Mouse (Mus musculus): Measurements from ENCODE around the gene Aftph.

Gene Aftph

DNA sequence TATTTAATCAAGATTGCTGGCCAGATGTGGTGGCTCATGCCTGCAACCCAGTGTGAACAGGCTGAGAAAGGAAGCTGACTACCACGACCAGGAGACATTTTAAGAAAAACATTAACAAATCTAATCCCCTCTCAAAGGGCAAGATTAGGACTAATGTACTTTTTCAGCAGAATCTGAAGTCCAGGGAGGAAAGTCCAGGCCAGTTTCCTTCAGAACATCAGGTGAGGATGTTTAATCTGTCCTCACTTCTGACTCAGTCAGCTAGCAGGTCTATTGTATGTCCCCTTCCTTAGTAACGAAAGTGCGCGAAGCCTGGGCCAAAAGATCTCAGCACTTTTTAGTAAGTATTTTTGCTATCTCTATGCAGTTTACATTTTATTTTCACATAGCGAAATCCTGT lies 17.8 kb downstream of the Aftph start:
- DNase-seq = no peak

DNA sequence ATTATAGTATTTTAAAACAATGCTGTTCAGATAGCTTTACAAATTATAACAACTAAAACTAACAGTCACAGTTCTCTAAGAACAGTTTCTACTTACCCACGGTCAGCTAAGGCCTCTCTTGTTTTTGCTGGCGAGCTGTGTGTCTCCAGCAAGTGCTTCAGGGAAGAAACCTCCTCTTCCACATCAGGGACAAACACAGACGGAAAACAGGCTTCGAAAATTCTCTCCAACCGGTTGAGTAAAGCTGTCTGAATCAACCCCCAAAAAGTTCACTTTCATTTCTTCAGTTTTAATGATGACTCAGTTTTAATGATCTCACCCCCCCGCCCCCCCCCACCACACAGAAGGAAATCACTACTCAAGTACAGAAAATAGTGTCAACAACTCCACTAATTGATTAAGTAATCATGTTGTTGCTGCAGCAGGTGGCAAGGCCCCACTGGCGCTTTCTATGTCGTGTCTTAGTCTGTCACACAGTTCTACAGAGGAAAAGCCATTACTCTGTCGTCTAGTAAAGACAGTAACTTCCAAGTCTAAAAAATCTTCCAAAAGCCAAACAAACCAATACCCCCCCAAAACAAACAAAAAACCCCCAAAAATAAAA lies 29.2 kb downstream of the Aftph start:
- no peak for DNase-seq

DNA sequence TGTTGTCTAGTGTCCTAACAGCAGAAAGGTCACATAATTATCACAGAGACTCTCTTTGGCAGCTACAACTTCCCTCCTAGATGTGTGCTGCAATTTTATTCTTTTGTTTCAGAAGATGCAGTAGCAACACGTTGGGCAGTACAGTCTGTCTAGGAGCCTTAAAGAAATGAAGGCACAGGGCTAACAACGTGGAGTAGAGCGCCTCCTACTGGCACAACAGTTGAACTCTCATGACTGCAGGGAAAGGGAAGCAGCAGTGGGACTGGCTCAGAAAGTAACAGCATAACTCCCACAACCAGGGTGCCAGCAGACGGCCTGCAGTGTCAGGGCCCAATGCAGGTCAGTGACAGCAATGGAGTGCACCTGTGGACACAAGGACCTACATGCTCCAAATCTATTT lies 50.4 kb downstream of the Aftph start:
- DNase-seq = peak; percentile 80

DNA sequence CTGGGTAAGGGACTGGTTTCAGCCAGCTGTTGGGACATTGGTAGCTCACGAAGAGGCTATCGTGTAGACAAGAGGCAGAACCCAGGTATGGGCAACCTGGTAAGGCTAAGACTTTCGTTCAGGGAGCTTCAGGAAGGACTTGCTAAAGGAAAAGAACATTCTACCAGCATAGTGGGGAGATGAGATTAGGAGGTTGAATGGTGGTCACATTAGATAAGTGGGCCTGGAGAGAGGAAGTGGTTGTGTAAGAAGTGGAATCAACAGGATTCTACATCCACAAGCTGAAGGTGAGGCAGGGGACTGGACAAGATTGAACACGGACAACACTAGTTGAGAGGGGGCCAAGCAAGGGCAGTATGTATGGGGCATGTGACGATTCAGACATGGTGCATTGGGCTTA lies 59.7 kb downstream of the Aftph start:
- no peak for DNase-seq

DNA sequence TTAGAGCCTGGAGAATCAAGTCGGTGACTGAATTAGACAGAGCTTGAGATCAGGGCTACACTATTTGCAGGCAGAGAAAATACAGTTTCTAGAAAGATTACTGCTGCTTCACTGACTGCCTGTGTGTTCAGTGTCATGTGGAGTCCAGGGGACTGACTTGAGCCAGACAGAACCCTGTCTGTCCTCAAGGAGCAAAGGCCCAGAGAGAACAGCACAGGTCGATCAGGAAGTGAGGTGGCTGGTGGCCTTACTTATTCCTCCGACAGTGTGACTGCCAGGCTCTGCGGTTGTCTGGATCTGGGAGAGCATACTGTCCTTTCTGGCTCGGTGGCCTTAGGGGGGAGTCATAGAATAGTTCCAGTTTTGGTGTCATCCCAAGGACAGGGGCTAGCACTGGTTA lies 60.6 kb downstream of the Aftph start:
- no peak for DNase-seq

DNA sequence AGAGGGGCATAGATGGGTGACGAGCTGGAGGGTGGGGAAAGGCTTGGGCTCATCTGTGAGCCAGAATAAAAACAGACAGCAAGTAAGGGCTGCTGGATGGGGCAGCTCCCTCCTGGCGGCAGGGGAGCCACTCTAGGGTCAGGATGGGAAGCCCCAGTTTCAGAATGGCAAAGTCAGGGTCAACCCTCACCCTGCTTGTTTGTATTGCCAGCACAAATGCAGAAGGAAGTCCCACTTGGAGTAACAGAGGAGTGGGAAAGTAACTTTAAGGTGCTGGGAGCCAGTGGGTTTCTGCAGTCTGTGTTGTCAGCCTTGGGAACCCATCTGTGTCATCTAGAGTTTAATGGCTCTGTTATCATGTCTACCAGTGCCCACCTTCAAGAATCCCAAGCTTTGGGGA lies 62.0 kb downstream of the Aftph start:
- DNase-seq = no peak

DNA sequence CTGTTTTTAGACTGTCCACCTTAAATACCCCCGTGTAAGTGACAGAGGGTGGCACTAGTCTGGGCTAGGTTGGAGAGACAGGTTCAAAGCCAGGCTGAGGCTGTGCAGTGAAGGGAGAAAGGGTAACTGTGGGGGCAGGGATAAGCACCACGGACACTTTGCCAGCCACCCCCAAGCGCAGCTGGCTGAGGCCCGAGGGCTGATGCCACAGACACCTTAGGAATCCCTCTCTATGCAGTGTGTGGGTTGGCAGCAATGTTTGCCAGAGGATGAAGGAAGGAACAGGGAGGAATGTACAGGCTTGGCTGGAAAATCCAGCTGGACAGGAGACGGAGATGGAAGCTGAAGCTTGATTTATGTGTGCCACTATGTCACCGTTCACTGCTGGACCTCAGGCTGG lies 68.9 kb downstream of the Aftph start:
- DNase-seq = no peak

DNA sequence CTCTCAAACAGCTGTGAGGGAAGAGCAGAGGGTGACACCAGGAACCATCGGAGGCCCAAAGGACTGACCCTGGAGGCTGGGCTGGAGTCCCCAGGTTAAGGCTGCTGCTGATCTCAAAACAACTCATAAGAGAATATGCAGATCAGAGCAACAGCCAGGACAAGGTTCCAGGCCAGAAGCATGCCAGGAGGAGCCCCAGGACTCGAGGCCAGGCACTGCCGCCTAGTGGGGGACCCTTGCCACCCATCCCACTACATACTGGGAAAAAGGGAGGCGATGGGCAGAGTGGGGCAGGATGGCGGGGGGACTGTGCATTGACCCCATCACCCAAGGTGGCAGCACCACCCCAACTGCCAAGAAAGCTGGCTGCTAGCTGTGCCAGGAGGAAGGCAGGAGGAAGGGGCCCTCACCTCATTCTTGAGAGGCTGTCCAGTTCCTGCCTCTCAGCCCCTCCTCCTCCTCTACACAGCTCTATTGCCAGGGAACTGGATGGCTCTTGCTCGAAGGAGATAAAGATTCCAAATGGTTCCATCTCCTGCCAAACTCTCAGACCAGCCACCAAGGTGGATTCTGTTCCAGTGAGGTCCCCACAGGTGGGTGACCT lies 69.5 kb downstream of the Aftph start:
- DNase-seq = peak; percentile 36

DNA sequence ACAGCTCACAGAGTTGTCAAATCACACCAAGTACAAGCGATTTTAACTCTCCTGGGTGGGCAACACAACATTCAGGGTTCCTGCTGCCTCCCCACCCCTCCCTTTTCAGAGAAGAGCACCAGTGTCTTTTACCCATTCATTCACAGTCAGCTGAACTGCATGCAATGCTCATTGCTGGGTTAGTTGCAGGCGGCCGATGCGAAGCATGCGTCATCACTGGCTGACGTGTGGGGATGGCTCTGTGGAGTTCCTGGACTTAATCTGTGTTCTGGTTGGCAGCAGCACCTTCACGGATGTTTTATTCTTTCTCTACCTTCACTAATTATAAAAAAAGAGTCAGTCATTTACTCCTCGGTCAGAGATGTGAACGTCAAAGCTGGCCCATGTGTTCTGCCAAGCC lies 76.5 kb downstream of the Aftph start:
- DNase-seq = no peak

DNA sequence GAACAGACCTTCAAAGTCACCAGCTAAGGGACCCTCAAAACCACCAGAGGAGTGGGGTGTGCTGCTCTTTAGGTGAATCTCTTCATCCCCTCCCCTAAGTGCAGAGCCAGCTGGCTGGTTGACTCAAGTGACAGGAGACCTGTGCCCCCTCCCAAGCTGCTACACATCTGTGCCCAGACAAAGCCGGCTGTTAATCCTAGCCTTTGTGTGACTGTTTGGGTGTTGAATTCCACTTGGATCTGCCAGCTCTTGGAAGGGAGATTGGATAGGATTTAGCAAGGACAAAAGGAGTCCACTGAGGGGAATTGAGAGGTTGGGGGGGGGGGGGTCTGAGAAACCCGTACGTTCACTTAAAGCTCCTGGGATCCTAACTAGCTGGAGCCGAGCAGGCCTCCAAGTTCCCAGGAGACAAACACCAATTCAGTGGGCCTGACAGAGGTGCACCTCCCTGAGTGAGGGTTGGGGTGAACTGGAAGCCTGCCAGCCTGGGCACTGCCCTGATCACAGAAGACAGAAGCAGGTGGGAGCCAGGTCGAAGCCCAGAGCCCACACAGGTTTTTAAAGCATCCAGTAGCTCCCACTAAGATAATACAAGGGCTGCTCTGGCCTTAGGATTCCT lies 77.7 kb downstream of the Aftph start:
- no peak for DNase-seq

DNA sequence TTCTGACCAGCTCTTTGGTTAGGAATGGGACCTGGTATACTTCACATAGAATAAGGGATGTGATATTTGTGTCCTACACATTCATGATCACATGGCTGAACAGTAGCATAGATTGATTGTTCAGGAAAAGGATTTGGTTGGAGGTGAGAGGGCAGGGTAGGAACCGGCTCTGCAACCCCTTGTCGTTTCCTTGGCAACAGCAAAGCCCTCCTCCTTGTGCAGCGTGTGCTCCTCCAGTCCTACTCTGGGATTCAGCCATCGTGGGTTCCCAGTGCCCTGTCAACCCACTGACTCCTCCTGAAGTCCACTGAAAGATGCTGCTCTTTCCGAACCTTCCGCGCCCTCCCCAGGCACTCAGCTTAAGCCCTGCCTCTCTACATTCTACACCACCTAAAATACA lies 78.6 kb downstream of the Aftph start:
- no peak for DNase-seq

DNA sequence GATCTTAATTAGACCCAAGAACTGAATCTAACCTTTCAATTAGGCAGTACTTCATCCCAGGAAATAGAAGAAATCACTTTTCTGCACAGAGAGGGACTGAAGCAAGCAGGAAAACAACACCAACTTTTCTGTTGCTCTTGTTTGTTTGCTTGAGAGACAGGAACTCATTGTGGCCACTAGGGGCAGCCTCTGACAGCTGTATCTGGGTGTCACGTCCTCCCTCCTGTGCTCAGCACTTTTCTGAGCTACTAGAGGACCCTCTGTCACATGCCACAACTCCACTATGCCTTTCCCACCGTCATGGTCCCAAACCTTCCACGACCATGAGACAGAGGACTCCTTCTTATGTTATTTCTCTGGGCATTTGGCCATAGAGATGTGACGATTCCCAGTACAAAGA lies 79.7 kb downstream of the Aftph start:
- peak; percentile 71 for DNase-seq

DNA sequence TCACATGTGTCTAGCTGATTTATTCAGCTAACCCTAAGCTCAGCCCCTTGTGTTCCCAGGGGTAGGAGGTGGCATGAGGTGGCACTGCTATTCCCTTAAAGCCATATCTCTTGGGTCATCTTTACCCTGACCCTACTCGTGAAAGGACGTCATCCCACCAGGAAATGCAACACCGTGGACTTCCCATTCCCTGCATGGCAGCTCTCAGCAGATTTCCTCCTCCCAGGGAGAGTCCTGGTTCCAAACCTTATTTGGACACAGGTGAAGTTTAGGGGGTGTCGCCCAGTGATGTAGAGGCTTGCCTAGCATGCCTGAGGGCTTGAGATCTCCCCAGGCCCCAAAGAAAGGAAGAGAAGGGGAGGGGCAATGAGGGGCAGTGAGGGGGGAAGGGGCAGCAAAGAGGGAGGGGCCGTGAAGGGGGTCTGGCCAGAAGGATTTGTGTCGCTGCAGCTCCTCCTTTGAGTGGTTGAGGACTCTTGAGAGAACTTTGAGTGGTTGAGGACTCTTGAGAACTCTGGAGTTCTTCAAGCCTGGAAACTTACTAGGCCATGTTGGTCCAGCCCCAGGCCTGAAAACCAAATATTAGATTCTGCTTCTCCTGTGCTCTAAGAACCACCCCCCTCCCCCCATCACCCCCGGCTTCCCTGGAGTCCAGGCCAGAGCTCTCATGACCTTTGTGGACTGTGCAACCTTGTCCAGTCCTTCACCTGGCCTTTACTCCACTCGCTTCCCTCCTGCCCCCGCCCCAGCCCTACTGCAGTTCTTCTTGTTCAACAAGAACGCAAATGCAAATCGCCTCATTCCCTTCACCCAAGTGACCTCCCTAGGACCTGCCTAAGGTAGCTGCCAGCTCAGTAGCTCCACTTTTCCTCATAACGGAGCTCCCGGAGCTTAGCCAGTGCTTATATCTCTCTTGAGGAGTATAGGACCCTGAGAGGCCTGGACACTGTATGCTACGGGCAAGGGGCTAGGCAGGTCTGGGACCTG lies 81.0 kb downstream of the Aftph start:
- peak; percentile 65 for DNase-seq

DNA sequence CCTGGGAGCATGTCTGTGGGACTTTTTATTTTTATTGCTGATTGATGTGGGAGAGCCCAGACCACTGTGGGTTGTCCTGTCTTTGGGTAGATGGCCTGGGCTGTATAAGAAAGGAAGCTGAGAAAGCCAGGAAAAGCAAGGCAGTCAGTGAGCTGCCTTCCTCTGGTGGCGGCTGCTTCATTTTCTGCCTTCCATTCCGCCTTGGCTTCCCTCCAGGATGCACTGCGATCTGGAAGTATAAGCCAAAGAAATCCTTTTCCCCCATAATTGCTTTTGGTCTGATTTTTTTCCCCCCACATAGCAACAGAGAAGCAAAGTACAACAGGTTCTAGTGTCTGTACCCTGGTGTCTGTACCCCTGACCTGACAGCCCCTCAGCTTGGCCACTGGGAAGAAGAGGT lies 82.3 kb downstream of the Aftph start:
- peak; percentile 63 for DNase-seq

DNA sequence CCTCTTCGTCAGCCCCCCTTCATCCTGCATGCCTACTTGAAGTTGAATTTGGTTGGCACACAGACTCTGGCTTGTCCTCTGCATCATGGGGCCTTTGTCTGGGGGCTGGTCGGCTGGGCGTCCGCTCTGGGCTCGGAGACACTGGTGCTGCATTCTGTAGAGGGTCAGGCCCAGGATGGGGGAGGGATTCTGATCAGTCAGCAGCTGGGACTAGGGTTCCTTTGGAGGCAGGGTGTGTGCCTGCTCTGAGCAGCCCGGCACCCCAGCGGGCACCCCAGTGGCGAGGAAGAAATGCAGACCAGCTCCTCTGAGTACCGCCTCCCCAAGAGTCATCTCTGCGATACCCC lies 84.7 kb downstream of the Aftph start:
- DNase-seq = peak; percentile 18

DNA sequence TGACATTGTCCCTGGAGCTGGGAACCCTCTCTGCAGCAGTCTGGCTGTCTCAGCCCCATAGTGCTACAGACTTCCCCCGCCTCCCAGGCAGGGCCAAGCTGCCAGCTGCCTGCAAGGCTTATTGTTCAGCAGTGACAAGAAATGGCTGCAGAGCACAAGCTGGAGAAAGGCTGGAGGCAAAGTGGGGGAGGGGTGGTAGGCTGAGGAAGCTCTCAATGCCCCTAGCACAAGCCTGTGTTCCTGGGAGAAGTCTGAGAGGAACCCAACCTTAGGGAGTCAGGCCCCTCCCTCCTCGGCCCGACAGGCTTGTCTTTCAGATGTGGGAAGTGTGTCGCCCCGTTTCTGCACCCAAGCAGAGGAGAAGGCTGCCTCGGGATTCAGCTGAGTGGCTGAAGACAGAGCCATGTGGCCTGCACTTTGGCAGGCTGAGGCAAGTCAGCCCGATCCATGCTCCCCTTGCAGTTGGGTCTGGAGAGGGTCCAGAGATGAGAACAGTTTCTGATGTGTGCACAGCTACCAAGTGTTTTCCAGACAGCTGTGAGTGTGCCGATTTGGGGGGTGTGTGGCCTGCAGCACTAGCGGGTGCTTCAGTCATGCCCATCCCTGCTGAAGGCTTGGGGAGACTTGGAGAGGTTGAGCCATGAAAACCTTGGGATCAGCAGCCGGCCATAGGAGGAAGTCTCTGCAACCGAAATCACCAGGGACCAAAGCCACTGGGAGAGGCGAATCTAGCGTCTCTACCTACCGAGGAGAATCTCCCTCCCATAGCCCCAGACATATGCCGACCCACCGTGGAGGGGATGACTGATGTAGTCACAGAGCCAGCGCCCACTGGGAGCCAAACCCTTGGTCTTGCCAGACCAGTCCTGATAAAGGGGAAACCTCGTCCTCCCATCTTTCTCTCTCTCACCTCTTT lies 85.3 kb downstream of the Aftph start:
- peak; percentile 84 for DNase-seq

DNA sequence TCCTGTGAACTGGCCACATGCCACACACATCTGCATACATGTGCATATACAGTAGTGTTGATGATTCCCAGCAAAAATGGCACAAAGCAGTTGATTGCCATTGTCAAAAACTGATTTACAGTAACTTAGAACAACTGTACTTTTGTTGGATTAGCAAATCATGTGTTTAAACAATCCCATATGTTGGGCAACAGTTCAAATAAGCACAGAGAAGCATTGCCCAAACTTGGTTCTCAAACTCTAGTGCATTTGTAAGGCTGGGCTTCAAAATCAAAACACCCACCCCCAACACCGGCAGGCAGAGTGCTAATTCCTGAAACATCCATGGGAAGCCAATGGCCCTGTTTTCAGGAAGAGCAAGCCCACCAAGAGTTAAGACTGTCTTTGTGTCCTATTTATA lies 90.2 kb downstream of the Aftph start:
- peak; percentile 29 for DNase-seq

DNA sequence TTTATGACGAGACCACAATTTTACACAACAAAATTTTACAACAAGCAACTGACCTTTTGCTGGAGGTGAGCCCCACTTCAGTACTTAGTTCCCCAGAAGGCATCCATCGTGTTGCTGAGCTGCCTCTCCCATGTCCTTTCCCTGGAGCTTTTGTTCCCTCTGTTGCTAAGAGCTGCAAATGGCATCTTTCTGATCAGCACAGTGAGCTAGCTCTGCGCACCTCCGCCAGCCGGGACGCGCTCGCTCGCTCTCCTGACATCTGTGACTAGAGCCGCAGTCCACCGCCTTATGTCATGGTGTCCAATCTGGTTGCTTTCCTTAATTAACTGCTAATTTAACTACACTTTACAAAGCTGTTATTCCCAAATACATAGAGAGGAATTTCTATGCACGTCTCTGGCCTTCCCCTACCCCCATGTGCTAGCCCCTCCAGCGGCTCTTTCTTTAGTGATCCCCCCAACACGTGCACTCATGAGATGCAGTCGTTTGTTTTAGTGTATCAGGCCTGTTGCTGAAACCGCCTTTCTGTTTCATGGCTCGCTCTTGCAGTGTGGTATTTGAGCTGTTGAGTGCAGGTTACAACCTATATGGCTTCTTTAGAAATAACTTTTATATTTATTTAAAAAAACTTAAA lies 91.3 kb downstream of the Aftph start:
- no peak for DNase-seq

DNA sequence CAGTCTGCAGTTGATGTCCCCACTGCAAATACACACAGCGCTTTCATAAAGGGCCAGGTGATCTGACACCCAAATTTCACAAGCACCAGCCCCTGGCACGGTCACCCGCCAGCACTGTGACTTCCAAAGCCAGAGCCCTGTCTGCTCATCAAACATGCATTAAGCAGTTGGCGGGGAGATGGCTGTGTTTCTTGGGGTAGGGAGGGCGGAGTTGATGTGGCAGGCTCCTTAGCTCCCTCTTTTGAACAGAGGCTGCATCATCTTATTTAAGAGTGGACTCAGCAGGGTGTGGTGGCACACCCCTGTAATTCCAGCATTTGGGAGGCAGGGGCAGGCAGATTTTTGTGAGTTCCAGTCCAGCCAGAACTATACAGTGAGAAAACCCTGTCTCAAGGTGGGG lies 91.9 kb downstream of the Aftph start:
- no peak for DNase-seq

DNA sequence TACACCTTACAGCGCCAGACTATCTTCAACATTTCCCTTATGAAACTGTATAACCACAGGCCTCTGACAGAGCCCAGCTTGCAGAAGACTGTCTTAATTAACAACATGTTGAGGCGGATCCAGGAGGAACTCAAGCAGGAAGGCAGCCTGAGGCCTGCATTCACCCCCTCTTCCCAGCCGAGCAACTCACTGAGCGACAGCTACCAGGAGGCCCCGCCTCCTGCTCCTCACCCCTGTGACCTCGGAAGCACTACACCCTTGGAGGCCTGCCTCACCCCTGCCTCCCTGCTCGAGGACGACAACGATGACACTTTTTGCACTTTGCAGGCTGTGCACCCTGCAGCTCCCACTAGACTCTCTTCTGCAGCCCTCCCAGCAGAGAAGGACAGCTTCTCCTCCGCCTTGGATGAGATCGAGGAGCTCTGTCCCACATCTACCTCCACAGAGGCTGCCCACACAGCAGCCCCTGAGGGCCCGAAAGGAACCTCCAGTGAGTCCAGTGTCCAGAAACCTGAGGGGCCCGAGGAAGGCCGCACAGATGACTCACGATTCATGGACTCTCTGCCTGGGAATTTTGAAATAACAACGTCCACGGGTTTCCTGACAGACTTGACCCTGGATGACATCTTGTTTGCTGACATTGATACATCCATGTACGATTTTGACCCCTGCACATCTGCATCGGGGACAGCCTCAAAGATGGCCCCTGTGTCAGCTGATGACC lies 93.3 kb downstream of the Aftph start:
- peak; percentile 58 for DNase-seq

DNA sequence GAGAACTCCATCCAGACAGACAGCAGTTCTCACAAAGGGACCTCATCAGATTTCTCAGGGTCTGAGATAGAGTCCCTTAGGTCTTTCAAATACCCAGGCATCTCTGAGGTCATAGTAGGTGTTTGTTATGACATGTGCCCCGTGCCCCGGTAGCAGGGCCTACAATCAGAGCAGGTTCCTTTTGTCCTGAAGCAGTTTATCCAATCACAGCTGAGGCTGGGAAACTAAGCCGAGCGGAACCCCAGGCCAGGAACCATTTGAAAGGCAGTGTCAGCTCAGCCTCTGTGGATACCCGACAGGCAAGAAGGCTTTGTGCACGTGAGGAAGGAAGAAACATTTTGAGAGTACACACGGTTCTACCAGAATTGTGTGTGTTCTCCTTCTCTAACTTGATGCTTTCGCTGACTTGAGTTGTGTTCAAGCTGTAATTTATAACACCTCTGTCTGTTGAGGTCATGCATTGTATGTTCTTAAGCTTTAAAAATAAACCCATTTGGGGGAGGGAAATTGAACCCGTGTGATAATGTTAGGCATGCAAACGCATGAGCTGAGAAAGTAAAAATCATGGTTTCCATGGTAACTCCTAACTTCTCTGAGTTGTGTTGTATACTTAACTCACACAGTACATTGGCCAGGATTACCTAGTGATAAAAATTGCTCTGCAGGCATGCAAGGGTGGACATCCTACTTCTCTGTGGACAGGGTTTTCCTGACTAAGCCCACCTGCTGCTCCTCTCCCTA lies 94.2 kb downstream of the Aftph start:
- no peak for DNase-seq

Data from lung, postnatal 10 days (tissue).